Mouse (Mus musculus) yolk sac, embryonic 10.5 days (tissue): ENCODE results near the gene Mmrn1.
A peak's percentile ranks its signal among the peaks of the same experiment; 100 is the strongest.
"Not testable (repeated sequence)": the region's sequence is repeated elsewhere in the genome, so short reads cannot be mapped to it uniquely, and the experiment has no call there.

Experiments
- DNase-seq: peaks from one replicate; pipeline ENCODE4 v3.0.0-alpha.2; 2017; ENCODE audit warnings: low spot score

Mmrn1 gene

DNA sequence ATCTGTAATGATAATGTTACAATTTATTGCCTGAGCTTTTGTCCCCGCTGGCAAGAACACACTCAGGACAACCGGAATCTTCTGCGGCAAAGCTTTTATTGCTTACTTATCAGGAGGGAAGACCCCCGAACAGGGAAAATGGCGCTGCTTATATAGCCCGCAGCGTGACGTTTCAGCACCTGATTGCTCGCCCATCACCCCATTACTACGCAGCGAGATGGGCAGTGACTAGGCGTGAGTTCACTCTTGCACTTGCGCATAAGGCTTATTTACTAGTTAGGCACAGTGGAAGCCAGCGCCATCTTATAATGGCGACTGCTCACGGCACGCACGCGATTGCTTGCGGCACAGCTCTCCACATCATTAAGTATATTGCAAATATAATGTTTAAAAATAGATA, at the start of gene Mmrn1:
TSS of gene Mmrn1 (plus strand) at position 301 of the 400 bp plus-strand sequence.
- not testable (repeated sequence) for DNase-seq

DNA sequence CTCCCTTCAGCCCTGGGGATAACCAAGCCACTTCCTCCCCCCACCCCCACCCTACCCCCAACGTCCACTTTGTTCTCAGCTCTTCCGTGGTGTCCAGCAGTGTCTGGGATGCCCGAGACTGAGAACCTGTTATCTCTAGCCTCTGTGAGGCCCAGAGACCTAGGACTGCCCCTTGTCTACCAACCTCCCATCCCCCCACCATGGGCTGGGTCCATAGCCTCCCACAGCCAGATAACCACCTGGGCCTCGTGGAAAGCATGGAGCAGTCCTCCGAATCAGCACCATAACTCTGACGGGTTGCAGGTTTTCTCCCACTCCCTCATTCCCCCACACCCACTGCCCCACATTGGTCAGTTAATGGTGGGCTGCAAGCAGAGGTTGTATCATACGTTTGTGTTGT, 44.4 kb upstream of the Mmrn1 start:
- peak; percentile 8 for DNase-seq

DNA sequence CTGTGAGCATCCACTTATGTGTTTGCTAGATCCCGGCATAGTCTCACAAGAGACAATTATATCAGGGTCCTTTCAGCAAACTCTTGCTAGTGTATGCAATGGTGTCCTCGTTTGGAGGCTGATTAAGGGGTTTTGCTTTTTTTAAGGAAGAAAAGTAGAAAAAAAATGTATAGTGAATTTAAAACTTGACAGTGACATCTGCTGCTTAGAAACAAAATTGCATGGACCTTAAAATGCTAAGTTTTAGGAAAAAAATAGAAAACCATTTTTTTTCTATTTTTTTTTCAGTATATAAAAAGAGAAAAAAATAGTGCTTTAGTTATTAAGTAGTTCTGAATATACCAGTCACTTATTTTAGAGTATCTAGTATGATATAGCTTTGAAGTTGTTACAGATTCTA, 43.2 kb upstream of the Mmrn1 start:
- no peak for DNase-seq

DNA sequence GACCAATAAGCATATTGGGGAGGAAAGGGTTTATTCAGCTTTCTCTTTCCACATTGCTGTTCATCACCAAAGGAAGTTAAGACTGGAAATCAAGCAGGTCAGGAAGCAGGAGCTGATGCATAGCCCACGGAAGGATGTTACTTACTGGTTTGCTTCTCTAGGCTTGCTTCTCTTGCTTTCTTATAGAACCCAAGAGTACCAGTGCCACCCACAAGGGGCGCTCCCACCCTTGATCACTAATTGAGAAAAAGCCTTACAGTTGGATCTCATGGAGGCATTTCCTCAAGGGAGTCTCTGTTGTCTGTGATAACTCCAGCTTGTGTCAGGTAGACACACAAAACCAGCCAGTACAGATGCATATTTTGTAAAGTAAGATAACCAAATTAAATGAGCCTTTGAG, 17.5 kb upstream of the Mmrn1 start:
- DNase-seq = no peak

DNA sequence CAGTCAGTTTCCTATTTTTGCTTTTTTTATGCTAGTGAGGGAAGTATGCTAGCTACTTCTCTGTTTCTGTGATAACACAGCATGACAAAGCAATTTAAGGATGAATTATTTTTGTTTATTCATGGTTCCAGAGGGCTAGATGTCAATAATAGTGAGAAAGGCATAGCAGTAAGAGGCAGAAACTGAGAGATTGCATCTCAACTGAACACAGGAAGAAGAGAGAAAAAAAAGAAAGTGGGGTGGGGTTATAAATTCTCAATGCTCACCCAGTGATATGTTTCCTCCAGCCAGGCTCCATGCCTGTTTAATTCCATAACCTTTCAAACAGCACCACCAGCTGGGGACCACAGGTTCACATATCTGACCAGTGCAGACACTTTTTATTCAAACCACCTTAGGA, 6.6 kb downstream of the Mmrn1 start:
- no peak for DNase-seq

DNA sequence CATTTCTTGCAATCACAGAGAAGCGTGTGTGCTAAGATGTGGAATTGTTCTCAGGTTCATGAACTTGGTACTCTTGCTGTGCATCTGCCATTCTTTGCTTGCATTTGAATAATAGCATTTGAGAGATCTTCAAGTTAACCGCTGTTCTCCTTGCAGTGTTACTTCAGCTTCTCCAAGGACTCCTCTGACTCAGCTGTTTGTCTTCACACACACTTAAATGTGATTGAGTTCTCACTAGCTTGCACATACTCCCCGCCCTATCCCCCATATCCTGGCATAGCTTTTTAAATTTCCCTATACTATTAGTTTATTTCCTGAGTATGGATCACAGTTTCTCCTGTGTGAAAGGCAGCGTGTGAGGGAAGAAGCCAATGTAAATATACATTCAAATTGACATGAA, 10.1 kb downstream of the Mmrn1 start:
- no peak for DNase-seq

DNA sequence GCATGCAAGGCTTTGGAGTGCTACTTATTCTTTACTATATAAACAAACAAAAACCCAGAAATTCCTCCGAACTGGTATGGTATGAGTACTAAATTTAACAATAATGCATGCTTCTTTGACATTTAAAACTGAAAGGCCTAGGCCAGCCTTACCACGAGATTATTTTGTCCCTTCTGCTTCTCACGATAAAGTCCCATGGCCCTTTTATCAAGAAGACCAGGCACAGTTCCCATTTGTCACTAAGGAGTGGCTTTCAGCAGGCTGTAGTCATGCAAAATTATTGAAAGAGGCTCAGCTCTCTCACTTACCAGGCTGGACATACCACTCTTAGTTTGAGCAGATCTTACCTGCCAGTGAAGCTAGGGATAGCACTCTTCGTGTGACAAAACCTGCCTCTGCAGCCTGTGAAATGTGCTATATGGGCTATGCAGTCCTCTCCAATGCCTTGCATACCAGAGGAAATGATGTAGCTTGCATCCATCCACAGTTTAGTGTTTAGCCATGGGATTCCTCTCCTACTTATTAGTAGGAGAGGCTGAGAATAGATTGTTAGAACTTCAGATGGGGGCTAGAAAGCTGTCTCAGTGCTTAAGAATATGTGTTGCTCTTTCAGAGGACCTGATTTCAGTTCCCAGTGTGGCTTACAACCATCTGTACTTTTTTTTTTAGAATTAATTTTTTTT, 10.8 kb downstream of the Mmrn1 start:
- peak; percentile 35 for DNase-seq

DNA sequence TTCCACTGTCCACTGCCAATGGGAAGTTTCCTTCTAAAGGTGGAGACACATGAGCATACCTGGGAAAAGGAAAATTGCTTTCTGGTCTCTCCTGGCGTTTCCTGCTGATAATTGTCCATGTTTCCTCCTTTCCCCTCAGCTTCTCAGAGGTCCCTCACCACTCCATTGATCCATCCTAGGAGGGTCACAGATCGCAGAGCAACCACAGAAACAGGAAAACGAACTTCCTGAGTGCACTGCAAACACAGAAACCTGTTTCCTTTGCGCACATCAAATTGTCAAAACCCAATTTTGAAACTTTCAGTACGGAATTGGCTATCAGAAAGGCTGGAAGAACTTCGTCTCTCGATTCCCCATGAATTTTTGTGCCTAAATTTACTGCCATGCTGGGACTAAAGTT, 19.4 kb downstream of the Mmrn1 start:
- no peak for DNase-seq

DNA sequence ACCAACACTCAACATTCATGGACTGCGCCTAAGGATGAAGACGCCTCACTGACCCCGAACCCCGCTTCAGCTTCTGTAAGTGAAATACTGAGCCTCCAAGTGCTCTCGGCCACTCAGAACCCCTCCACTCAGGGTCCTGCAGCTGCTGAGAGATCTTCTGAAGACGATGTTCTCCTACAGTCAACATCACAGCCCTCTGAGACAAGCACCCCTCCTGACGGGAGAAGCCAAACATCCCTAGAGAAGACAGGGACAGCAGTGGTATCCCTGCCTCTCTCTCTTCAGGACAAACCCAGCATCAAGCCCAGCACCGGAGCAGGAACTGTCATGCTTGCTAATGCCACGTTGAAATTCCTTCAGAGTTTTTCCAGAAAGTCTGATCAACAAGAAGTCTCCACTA, 19.8 kb downstream of the Mmrn1 start:
- no peak for DNase-seq

DNA sequence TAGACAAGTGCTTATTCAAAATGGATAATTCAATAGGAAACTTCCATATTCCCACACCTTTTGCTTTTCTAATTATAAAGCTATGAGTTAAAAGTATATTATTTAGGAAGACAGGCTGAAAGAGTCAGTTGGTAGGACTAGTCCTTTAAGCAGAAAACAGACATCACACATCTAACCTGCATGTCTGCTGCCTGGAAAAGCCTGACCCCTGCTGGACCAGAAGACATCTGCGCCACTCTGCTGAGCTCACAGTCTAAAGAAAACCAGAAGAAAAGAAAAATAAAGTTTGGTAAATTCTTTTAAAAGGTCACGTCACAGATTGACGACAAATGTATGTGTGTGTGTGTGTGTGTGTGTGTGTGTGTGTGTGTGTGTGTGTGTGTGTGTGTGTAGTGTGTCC, 25.6 kb downstream of the Mmrn1 start:
- no peak for DNase-seq

DNA sequence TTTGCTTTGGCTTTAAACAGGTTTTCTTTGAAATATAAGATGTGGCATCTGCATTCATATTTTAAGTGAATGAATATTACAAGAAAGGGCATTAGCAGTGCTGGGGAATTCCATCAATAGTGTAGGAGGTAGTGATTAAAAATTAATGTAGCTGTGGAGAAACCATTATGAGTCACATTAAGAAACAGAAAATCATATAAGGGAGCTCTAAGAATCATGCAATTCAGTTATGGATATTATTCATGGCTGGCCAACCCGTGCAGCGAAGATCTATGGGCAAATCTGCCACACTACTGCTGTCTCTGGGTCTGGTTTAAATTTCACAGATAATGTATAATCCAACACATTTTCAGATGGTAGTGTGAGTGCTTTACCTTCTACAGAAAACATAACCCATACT, 36.5 kb downstream of the Mmrn1 start:
- no peak for DNase-seq

DNA sequence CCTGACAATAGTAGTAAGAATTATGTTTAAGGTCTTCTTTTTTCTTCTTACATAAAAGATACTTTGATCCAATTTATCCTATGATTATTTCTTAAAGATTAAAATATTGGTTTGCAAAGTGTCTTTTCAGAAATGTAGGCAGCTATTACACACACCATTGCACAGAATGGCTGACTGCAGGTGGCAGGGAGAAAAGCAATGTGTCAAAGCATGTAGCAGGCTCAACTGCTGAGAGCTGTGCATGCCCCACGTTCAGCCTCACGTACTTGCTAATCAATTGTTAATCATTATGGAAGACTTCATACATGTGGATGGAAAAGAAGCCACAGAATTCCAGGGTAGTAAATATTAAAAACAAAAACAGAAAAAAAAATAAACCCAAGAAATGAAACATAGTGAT, 37.1 kb downstream of the Mmrn1 start:
- DNase-seq = no peak

DNA sequence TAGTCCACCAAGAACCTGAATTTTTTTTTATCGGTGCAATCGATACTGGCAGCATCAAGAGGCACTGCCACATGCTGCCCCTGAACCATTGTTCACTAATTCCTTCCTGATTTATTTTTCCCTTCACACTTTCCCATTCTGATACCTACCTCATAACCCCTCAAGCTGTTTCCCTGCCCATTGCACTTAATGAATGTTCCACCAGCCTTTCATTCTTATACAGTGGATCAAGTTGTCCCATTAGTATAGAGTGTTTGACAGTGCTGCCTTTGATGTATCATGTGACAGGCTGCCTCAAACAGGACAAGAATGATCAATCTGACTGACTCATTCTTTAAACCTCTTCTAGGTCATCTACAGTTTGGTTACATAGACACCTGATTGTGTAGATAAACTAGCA, 37.9 kb downstream of the Mmrn1 start:
- DNase-seq = no peak

DNA sequence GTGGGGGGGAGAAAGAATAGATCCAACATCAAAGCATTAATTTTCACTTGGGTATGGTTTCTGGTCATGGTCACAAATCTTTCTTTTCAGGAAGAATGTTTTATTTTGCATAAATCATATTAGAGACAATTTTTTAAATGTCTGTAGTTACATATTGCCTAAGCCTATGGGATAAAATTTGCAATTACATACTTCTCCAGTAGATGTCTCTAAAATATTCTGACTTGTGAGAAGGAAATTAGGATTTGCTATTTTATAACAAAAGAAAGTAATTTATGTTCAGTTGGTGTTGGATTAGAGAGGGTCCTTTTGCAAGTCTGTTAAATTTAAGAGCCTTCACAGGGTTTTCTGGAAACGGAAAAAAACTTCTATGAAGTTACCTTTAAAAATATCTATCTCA, 39.0 kb downstream of the Mmrn1 start:
- no peak for DNase-seq

DNA sequence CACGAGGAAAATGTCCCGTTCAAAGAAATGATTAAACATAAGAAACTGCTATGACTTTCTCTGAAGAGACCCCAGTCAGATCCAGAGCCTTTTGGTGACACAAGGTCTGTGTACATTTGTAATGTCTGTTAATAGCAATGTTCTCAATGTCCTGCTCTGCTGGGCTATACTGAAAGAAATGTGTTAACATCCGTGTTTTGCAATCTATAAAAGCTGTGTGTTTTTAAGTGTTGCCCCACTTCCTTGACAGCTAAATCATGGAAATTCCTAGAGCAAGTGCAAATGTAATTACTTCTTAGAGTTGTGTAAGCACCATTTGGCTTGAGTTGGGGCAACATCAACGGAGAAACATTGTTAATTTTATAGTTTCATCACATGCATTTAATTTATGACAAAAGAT, 42.2 kb downstream of the Mmrn1 start:
- no peak for DNase-seq

DNA sequence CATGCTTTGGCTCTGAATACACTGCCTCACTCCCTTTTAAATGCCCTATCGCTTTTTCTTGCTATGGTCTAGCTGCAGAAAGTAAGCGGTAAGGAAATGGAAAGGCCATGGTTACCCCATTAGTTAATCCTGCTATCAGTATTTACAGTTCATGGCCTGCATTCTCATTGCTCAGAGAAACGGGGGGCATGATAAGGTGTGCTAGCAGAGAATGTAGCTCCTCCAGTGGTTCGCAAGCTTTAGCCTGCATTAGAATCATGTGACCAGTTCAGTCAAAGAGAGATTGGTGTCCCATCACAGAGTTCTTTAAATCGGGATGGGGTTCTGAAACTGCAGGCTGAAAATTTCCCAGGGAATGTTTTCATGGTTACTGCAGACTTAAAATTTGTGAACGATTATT, 44.6 kb downstream of the Mmrn1 start:
- DNase-seq = no peak

DNA sequence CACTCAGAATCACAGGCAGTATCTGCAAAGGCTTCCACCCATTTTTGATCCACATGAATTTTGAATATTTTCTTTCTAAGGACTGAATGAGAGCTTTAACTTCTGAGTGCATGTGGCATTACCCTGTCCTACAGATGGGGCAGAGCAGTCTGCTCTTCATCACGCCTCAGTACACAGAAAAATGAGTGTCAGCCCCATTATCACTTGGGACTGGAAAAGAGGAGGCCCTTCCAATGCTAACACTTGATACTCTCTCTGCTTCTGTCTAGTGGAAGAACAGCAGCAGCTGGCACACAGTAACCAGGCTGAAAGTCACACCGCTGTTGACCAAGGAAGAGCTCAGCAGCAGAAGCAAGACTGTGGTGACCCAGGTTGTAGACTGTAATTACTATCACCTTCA, 46.0 kb downstream of the Mmrn1 start:
- DNase-seq = no peak

DNA sequence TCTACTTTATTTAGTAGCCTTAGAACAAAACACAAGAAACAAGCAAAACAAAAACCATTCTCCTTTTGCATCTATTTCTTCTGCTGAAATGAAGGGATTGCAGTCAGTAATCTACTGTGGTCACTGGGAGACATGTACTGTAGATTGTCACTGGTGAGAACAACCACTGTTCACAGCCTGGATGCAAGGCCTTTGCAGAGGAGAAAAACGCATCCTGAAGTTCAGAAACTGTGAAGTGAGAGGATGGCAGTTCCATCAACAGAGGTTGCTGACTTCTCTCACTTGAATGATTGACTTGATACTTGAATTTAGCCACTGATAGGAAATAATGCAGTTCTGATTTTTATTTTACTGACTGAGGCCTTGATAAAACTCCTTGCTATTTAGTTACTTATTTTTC, 53.8 kb downstream of the Mmrn1 start:
- no peak for DNase-seq

DNA sequence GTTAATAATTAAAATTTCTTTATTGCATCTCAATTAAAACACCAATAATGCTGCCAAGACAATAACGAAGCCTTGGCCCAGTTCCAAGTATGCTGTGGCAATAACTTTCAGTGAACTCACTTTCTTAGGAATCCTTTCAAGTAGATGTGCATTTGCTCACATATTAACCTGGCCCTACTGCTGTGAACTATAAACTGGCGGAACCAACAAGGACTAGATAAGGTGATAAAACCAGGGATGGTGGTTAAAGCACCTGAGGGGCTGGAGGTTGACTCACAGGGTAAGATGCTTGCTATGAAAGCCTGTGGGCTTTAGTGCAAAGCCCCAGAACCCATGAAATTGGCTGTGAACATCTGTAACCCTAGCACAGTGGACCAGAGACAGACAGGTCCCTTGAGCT, 54.3 kb downstream of the Mmrn1 start:
- no peak for DNase-seq

DNA sequence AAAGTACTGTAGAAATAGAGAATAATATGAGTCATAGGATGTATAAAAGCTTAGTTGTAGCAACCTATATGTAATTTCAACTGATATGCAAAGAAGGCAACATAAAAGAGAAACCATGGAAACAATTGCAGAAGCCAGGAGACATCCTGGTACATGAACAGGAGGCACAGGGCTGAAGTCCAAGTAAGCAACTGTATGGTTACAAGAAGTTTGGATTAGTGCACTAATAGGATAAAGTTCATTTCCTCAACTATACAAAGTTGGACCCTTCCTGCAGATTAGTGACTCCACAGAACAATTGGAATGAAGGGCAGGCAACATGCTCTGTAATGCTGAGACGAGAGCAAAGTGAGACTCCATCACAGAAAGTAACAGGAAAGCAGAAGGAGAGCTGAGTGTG, 59.6 kb downstream of the Mmrn1 start:
- DNase-seq = no peak

DNA sequence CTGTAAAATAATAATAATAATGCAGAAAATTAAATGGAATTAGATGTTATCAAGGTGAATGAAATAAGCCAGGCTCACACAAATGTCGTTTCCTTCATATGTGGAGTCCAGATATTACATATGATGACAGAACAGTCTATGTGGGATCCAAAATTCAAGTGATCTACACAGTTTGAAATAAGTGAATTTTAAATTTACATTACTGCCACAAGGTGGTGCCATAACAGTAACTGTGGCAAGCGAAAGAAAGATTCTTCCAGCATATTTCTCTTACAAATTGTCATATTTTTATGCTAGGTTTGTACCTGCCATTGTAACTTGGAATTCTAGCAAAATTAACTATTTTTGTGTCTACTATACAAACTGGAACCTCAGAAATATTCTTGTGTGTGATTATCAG, 61.1 kb downstream of the Mmrn1 start:
- DNase-seq = no peak

DNA sequence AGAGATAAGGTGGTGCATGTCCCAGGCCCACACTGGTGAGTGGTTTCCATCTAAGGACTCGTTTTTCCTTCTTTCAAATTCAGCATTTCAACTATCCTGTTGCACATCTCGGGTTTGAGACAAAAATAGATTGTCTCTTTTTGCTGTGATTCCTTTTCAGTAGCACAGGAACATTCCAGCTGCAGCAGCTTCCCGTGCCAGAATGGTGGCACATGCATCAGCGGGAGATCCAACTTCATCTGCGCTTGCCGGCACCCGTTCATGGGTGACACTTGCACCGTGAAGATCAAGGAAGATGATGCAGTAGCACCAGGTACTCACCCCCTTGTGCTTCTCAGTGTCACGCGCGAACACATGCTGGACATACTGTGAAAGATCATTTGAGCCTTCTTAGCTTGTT, 62.1 kb downstream of the Mmrn1 start:
- no peak for DNase-seq

DNA sequence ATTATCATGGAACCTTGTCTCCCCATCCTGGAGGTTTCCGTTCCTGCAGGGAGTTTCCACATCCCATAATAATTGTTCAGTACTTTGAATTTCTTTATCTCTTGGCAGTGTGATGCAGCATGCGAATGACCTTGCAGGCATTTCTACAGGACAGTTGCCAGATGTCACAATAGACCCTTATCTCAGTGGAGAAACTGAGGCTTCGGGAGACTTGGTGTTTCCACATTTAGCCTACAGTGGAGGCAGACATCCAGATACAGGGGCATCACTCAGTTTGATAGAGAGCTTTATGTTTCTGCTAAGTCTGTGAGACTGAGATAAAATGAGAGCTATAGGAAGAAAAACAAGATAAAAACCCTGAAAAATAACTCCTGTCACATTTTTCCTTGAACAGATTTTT, 63.0 kb downstream of the Mmrn1 start:
- DNase-seq = no peak

DNA sequence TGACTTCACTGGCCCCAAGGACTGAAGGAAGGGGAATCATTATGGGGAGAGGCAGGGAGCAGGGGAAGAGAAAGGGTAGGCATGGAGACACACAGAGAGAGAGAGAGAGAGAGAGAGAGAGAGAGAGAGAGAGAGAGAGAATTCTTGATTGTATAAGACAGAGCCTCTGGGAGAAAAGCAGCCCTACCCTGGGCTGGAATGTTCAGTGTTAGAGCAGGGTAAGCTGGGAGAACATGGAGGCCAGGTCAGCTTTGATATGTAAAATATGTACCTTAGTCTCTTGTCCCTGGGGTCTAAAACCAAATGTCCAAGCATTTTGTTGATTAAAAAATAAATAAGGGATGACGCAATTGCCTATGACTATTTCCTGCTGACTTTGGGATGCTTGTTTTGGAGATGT, 67.6 kb downstream of the Mmrn1 start:
- no peak for DNase-seq
